Mouse (Mus musculus) ovary, postnatal 14 days (tissue): ENCODE results near the gene Olfr692.

ENCODE experiments used
- DNase-seq: peaks from one replicate; pipeline ENCODE4 v3.0.0; 2022; ENCODE audit warnings: low spot score

Gene Olfr692

DNA sequence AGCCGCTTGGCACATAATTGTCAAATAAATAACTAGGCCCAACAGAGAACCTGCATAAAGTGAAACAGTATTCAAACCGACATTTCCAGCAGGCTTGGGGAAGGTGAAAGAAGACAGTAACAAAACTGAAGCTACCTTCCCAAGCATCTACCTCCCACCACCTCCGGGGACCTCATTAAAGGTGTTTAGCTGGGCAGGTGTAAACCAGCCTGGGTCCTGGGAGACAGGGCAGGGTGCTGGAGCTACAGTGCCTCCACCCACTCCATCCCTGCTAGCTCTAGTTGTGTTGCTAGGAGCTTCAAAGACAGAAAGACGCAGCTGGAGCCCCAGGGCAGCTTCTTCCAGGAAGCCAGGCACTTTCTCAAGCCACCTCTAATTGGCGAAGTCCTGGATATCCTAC lies 36.2 kb downstream of the Olfr692 start, which contains the start of gene Cnga4:
Gene Cnga4 (plus strand): TSS at position 301 of the 400 bp plus-strand sequence.
- DNase-seq: no peak

DNA sequence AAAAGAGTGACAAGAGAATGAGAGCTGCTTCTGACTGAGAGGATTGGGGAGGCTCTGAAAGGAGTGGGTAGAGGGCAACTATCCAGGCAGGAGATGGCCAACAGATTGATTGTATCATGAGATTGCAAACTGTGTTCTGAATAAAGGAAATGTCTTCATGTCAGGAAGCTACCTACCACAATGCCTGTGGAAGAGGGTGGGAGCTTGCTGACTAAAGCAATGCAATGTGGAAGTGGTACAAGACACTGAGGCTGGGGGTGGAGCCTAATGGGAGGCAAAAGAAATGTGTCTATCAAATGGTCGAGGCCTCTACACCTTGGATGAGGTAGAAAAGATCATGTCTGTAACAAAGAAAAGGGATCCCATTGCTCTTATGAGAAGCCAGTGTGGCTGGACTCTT lies 38.3 kb downstream of the Olfr692 start:
- DNase-seq: no peak

DNA sequence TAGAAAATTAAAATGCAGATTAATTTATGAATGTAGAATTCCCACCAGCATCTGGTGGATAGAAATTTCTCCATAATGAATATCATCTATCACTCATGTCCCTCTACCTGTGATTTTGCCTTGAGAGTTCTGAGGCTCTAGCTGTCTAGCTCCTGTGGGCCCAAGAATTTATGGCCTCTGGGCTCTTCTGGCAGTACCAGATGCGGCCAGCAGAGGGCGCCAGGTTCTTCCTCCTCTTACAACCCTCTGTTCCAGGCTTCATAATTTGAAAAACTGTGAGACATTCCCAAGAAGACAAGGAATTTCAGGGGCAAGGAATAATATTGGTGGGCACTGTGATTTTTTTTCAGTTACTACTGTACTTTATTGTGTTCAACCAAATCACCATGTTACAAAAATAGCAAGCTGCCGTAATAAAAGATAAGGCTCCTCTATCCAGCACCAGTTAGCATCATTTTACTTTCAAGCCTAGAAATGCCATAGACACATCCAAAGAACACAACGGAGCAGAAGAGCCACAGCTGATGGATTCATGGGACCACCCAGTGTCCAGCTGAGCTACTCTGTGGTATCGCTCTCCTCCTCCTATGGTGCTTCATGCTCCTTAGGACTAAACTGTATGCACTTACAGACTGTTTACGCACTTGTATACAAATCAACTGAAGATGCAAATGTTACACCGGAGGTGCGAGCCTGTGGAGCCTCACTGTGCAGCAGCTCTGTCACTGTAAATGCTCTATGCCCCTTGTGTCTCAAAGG lies 44.0 kb downstream of the Olfr692 start:
- DNase-seq: peak; percentile 75

DNA sequence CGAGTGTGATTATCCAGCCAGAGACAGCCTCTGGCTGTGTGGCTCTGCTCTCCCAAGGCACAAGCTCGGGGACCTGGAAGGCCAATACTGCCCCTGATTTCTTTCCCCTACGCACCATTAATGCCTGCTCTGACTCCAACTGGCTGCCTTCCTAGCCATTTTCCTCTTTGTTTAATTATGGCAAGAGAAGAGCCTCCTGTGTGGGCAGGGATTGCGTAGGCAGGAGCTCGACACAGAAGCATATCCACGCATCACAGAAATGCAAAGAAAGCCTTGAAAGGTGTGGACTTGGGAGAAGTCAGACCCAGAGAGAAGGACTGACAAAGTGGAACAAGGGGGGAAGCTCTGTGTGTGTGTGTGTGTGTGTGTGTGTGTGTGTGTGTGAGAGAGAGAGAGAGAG lies 46.4 kb downstream of the Olfr692 start:
- no peak for DNase-seq

DNA sequence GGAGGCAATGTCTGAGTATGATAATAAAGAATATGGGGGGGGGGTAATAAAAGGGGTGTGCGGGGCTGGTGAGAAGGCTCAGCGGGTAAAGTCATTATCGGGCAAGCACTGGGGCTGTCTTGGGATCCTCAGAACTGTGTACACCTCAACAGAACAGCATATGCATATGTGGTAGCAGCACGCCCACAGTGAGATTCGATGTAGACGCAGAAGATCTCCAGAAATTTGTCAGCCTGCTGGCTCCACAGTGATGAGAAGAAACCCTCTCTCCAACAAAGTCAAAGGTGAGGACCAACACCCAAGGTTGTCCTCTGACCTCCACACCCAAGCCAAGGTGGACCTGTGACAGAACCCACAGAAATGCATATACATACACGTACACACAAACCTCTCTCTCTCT lies 48.5 kb downstream of the Olfr692 start:
- DNase-seq: no peak

DNA sequence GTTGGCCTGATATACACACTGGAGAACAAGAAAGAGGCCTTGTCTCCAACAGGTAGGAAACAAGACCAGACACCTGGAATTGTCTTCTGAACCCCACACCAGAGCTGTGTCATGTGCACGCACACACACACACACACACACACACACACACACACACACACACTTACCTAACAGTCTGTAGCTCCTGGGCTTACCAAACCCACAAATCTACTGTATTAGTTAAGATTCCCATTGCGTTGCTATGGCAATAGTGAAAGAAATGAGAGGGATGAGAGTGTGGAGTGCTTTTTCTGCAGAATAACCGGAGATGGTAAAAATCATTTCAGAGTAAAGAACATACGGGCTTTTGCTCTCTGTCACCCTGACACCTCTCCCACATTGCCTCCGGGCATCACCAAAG lies 50.1 kb downstream of the Olfr692 start:
- DNase-seq: no peak
